Mouse (Mus musculus) CH12.LX (cell line): ENCODE measurements at regions not wholly inside any gene's neighbourhood (a gene's known extent, or its start where the extent isn't known, plus 50 kb on each side); places are given as distances from the start of the nearest gene placed in this dataset.

Experiments used
- DNase-seq: peaks from one replicate; pipeline ENCODE4 v3.0.0-alpha.2; 2013; ENCODE audit errors: extremely low read depth
- H3K27ac ChIP-seq: 2 replicates; pipeline ENCODE4 v1.5.1; 2012; ENCODE audit warnings: low read depth, mild to moderate bottlenecking, control low read depth, moderate library complexity; ENCODE audit not compliant: insufficient read depth
- H3K27me3 ChIP-seq: replicated peaks from 2 replicates; pipeline ENCODE3; 2012; ENCODE audit warnings: inconsistent platforms
- H3K36me3 ChIP-seq, 2 experiments: replicated peaks in 1 of 2; 2 replicates each; pipeline versions ENCODE3 to v1.6.1; 2012; ENCODE audit warnings: inconsistent platforms in 1 of 2, low read length in 1 of 2, mild to moderate bottlenecking in 1 of 2, mixed read lengths in 1 of 2, moderate library complexity in 1 of 2; ENCODE audit not compliant: control insufficient read depth in 1 of 2, insufficient read depth in 1 of 2
- H3K4me1 ChIP-seq, 2 experiments: 2 replicates each; pipeline ENCODE4 v1.6.1; 2012; ENCODE audit warnings: inconsistent platforms in 1 of 2, moderate library complexity in 1 of 2; ENCODE audit not compliant: insufficient read depth in 2 of 2, control insufficient read depth in 1 of 2
- H3K4me2 ChIP-seq: 2 replicates; pipeline ENCODE4 v1.6.1; 2012; ENCODE audit warnings: low read depth, mild to moderate bottlenecking, control low read depth; ENCODE audit not compliant: poor library complexity, insufficient read depth, severe bottlenecking
- H3K4me3 ChIP-seq, 3 experiments: fragments of 150-350 bp in 1 of 3; sonication (generic) in 1 of 3; replicated peaks in 1 of 3; 2 replicates each; pipeline versions ENCODE3 to v1.5.1; 2011 to 2012; ENCODE audit warnings: low read depth in 2 of 3, low read length in 2 of 3, mild to moderate bottlenecking in 2 of 3, moderate library complexity in 2 of 3, control low read depth in 1 of 3, improper control_type of control experiment in 1 of 3, inconsistent platforms in 1 of 3, mixed read lengths in 1 of 3; ENCODE audit not compliant: poor library complexity in 1 of 3
- H3K79me2 ChIP-seq: replicated peaks from 2 replicates; pipeline ENCODE4 v1.6.1; 2012; ENCODE audit warnings: mild to moderate bottlenecking, moderate library complexity; ENCODE audit not compliant: control insufficient read depth, poor library complexity, insufficient read depth, severe bottlenecking; ENCODE audit errors: extremely low read depth
- H3K9ac ChIP-seq: 2 replicates; pipeline ENCODE4 v1.6.1; 2012; ENCODE audit warnings: low read depth, mild to moderate bottlenecking, control low read depth, moderate library complexity; ENCODE audit not compliant: insufficient read depth
- H3K9me3 ChIP-seq: replicated peaks from 2 replicates; pipeline ENCODE3; 2012; ENCODE audit warnings: low read length, inconsistent platforms, mixed read lengths
- CHD1 ChIP-seq: IDR thresholded peaks from 2 replicates; pipeline ENCODE4 v1.6.1; 2012; ENCODE audit warnings: low read depth, low read length, improper control_type of control experiment, inconsistent platforms
- CTCF ChIP-seq, 2 experiments: IDR thresholded peaks in 1 of 2; conservative IDR thresholded peaks in 1 of 2; 2 replicates each; pipeline ENCODE4 v1.5.1; 2011 to 2012; ENCODE audit warnings: low read depth in 2 of 2, low read length in 2 of 2, improper control_type of control experiment in 1 of 2, inconsistent platforms in 1 of 2, mild to moderate bottlenecking in 1 of 2, moderate library complexity in 1 of 2
- ELF1 ChIP-seq: IDR thresholded peaks from 2 replicates; pipeline ENCODE4 v1.6.1; 2014; ENCODE audit warnings: low read depth, mild to moderate bottlenecking, inconsistent platforms, low read length, improper control_type of control experiment
- HCFC1 ChIP-seq: IDR thresholded peaks from 2 replicates; pipeline ENCODE4 v1.6.1; 2012; ENCODE audit warnings: low read depth, mild to moderate bottlenecking, inconsistent platforms, low read length, improper control_type of control experiment
- MAFK ChIP-seq: IDR thresholded peaks from 2 replicates; pipeline ENCODE4 v1.6.1; 2011; ENCODE audit warnings: low read length, improper control_type of control experiment; ENCODE audit not compliant: insufficient replicate concordance
- PAX5 ChIP-seq: IDR thresholded peaks from 2 replicates; pipeline ENCODE4 v1.6.1; 2012; ENCODE audit warnings: low read length, inconsistent platforms, mixed read lengths
- POLR2AphosphoS2 ChIP-seq: IDR thresholded peaks from 2 replicates; pipeline ENCODE4 v1.6.1; 2011; ENCODE audit warnings: low read depth, low read length, improper control_type of control experiment
- SIN3A ChIP-seq: IDR thresholded peaks from 2 replicates; pipeline ENCODE4 v1.6.1; 2012; ENCODE audit warnings: low read length, improper control_type of control experiment, inconsistent platforms
- SMC3 ChIP-seq: IDR thresholded peaks from 2 replicates; pipeline ENCODE4 v1.6.1; 2011; ENCODE audit warnings: low read depth, low read length, improper control_type of control experiment
- UBTF ChIP-seq: IDR thresholded peaks from 2 replicates; pipeline ENCODE4 v1.6.1; 2012; ENCODE audit warnings: low read depth, mild to moderate bottlenecking, inconsistent platforms, low read length, improper control_type of control experiment, moderate library complexity
- USF2 ChIP-seq: conservative IDR thresholded peaks from 2 replicates; pipeline ENCODE4 v1.6.1; 2011; ENCODE audit warnings: low read depth, low read length, improper control_type of control experiment
- ZKSCAN1 ChIP-seq: IDR thresholded peaks from 2 replicates; pipeline ENCODE4 v1.6.1; 2012; ENCODE audit warnings: low read depth, inconsistent platforms, low read length, improper control_type of control experiment, borderline replicate concordance
- dilution Hi-C: fragments of 300-500 bp; cut with MboI; formaldehyde crosslinking; loops from 2 replicates; pipeline ENCODE4 v1.14.3; 2020; ENCODE audit warnings: low sequenced_read_pairs; ENCODE audit not compliant: extremely low pct_unique_long_range_greater_than_20kb, extremely low pct_ligation_motif_present
- in situ Hi-C: fragments of 300-500 bp; cut with MboI; formaldehyde crosslinking; loops from 3 replicates; pipeline ENCODE4 v1.14.3; 2019; ENCODE audit warnings: low sequenced_read_pairs, low pct_ligation_motif_present, low pct_unique_long_range_greater_than_20kb, mixed read lengths

DNA sequence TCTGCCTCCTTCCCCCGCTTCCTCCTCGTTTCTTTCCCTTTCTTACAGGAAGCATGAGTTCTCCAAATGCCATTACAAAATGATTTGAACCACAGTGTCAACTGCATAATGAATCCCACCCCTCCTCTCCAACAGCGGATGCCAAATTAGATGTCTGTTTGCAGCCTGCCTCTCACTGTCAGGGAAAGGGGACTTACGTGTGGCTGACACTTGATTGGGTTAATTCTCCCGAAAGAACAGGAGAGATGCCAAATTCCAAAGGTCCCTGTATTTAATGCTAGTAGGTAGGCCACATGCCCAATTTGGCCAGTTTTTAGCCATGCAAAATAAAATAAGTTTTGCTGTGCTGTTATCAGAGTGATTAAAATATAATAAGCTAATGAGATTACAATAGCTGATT lies 525.9 kb downstream of the Ofcc1 start:
- in situ Hi-C loops, result no loop called here

DNA sequence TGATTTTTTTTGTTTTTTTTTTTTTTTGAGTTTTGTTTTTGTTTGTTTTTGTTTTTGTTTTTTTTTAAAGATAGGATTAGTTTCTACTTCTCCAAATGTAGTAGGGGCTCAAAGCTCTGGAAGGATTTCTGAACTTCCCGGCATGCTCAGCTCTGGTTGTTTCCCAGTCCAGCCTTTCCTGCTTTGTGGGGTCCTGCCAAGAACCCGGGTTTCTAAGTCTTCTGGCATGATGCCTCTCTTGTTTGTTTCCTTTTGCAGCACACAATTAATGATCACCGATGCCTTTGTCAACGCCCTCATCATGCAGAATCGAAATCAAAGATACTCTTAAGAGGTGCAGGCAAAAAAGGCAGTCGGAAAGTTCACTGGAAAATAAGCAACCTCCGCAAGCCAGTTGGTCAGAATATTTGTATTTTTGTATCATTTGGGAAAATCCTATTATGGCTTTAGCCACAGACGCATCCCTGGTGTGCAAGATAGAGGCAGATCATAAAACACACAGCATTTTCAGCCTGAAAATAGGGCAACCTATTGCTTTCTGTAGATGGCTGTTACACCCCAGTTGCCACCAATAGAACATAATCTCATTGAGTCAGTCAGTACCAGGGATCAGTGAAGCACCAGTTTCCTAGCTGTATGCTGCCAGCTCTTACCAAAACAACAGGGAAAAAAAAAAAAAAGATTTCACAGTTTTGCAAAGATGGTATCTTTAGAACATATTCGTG lies 526.6 kb downstream of the Ofcc1 start:
- no peak overlapping the region for H3K9ac ChIP-seq
- no peak for TF ChIP-seq CTCF (conservative IDR thresholded peaks at IDR 0.05 in 1 of 2, IDR thresholded peaks at IDR 0.05 in 1 of 2; ENCODE audit: low read depth in 2 of 2, low read length in 2 of 2)
- no peak for TF ChIP-seq SMC3
- no peak for TF ChIP-seq ELF1
- TF ChIP-seq, all 38 proteins: peak for 0
- no peaks in the 10 kb centered on the region for H3K27me3 ChIP-seq
- no peak for DNase-seq
- H3K79me2 ChIP-seq, result no peaks in the 10 kb centered on the region
- peaks cover 5% of the 10 kb centered on the region for H3K9me3 ChIP-seq
- H3K4me1 ChIP-seq, result no peaks in the 10 kb centered on the region
- no peaks in the 10 kb centered on the region for H3K36me3 ChIP-seq
- in situ Hi-C loops (no loop called here), dilution Hi-C loops (no loop called here)
- H3K4me3 ChIP-seq, result no peak overlapping the region
- no peak overlapping the region for H3K4me2 ChIP-seq
- H3K27ac ChIP-seq, result no peak overlapping the region

More for the DNA sequence above, 525.9 kb downstream of the Ofcc1 start:
- Histone ChIP-seq H3K4me1 (no peaks in the 10 kb centered on the region), H3K79me2 (no peaks in the 10 kb centered on the region), H3K36me3 (no peaks in the 10 kb centered on the region), H3K4me3 (no peak overlapping the region), H3K4me2 (no peak overlapping the region), H3K27me3 (no peaks in the 10 kb centered on the region), H3K27ac (no peak overlapping the region), H3K9me3 (peaks cover 3% of the 10 kb centered on the region), H3K9ac (no peak overlapping the region)
- dilution Hi-C loops, result no loop called here
- no peak for DNase-seq
- TF ChIP-seq ZKSCAN1, result no peak
- TF ChIP-seq MAFK, result no peak
- TF ChIP-seq UBTF, result no peak
- no peak for TF ChIP-seq ELF1
- TF ChIP-seq SIN3A, result no peak
- TF ChIP-seq, all 38 proteins: peak for 0

DNA sequence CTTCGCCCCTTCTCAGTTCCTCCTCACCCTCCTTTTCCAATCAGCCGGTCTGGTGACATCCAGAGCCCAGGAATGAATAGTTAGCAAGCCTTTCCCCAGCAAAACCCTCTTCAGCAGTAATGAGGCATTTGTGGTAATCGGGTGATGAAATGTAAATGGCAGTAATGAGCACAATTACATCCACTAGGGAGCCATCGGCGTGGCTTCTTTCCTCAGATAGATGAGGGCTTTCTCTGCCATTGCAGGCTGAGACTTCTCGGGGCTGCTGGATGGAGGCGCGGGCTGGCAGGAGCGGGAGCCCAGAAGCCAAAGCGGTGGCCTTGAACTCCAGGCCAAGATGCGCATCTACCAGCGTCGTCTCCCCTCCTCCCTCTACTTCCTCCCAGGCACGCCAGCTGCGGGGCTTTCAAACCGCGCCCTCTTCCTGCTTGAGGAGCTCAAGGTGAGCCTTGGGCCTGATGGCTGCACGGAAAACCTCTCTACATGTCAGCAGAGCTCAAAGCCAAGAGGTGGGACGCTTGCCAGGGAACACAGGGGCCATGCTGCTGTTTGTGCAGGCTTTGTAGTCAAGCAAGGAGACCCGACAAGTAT lies 537.2 kb downstream of the Ofcc1 start:
- no peak overlapping the region for H3K4me2 ChIP-seq
- H3K79me2 ChIP-seq, result no peaks in the 10 kb centered on the region
- in situ Hi-C loops (no loop called here), dilution Hi-C loops (no loop called here)
- H3K4me3 ChIP-seq, result no peak overlapping the region
- 0 out of 4 replicates have a peak, but pooled peaks cover 0 to 8% of the 10 kb centered on the region in 2 experiments for H3K4me1 ChIP-seq
- no peak overlapping the region for H3K9ac ChIP-seq
- H3K27ac ChIP-seq, result no peak overlapping the region
- H3K27me3 ChIP-seq, result no peaks in the 10 kb centered on the region
- H3K9me3 ChIP-seq, result peaks cover 13% of the 10 kb centered on the region
- no peaks in the 10 kb centered on the region for H3K36me3 ChIP-seq
- TF ChIP-seq POLR2AphosphoS2 (no peak), HCFC1 (no peak), ELF1 (no peak), CHD1 (no peak), USF2 (no peak), PAX5 (no peak)
- no peak for DNase-seq
